Mouse (Mus musculus) kidney, postnatal 10 days (tissue): ENCODE data around the gene Chrm4.

Source experiments
- DNase-seq: peaks from one replicate; pipeline ENCODE4 v3.0.0; 2021; ENCODE audit warnings: mixed read lengths

The Chrm4 gene

GRCm38 (mm10) chr2:91926949-91927348 lies at the start of gene Chrm4:
Gene Chrm4 (plus strand): TSS chr2:91927249.
- DNase-seq: no peak

GRCm38 (mm10) chr2:91878387-91879180 lies 48.5 kb upstream of the Chrm4 start:
- DNase-seq: no peak

GRCm38 (mm10) chr2:91883961-91884360 lies 43.1 kb upstream of the Chrm4 start:
- no peak for DNase-seq

GRCm38 (mm10) chr2:91884616-91885015 lies 42.4 kb upstream of the Chrm4 start:
- no peak for DNase-seq

- no peak for DNase-seq
These were observed 32.3 kb upstream of the Chrm4 start for GRCm38 (mm10) chr2:91894716-91895115.

- no peak for DNase-seq
These were observed 31.6 kb upstream of the Chrm4 start for GRCm38 (mm10) chr2:91895401-91895800.

GRCm38 (mm10) chr2:91897968-91898367 lies 29.1 kb upstream of the Chrm4 start:
- no peak for DNase-seq

- DNase-seq: no peak
These were observed 27.9 kb upstream of the Chrm4 start for GRCm38 (mm10) chr2:91899141-91899540.

- no peak for DNase-seq
These were observed 26.6 kb upstream of the Chrm4 start for GRCm38 (mm10) chr2:91900431-91900830.

- DNase-seq: no peak
These were observed 24.7 kb upstream of the Chrm4 start for GRCm38 (mm10) chr2:91902336-91902735.

GRCm38 (mm10) chr2:91903171-91903925 lies 23.7 kb upstream of the Chrm4 start:
- DNase-seq: no peak

- no peak for DNase-seq
These were observed 22.3 kb upstream of the Chrm4 start for GRCm38 (mm10) chr2:91904618-91905307.

- DNase-seq: no peak
These were observed 20.9 kb upstream of the Chrm4 start for GRCm38 (mm10) chr2:91906141-91906540.

- no peak for DNase-seq
These were observed 14.4 kb upstream of the Chrm4 start for GRCm38 (mm10) chr2:91912616-91913015.

GRCm38 (mm10) chr2:91913328-91914110 lies 13.5 kb upstream of the Chrm4 start:
- DNase-seq: no peak

GRCm38 (mm10) chr2:91916346-91916977 lies 10.6 kb upstream of the Chrm4 start:
- no peak for DNase-seq

- no peak for DNase-seq
These were observed 10.0 kb upstream of the Chrm4 start for GRCm38 (mm10) chr2:91917096-91917495.

- DNase-seq: no peak
These were observed 6.9 kb upstream of the Chrm4 start for GRCm38 (mm10) chr2:91920130-91920529.

GRCm38 (mm10) chr2:91921181-91921789 lies 5.8 kb upstream of the Chrm4 start:
- peak; percentile 92 for DNase-seq

- DNase-seq: peak; percentile 83
These were observed 5.1 kb upstream of the Chrm4 start for GRCm38 (mm10) chr2:91921790-91922570.
